Mouse (Mus musculus) frontal cortex, adult 2 months (tissue): ENCODE results near the gene Cx3cr1. TPM values are rescaled to one million over a fixed set of nuclear protein-coding genes. Genes with fewer than 3 reads are reported as not detected.
"Not testable (repeated sequence)": the region's sequence is repeated elsewhere in the genome, so short reads cannot be mapped to it uniquely, and the experiment has no call there.

ENCODE experiments used
- DNase-seq, 2 experiments: peaks; one replicate each; pipeline ENCODE4 v3.0.0; 2022; ENCODE audit warnings: low spot score in 1 of 2; ENCODE audit errors: extremely low spot score in 1 of 2
- polyA plus RNA-seq: library from polyadenylated mRNA; depleted of rRNA; stranded (reverse); fragments of >200 nt; gene quantifications from 2 replicates; pipeline ENCODE4 v1.2.3, GENCODE M21; 2012; rRNA removed

Cx3cr1 gene
- 25.2 and 37.6 TPM in 2 replicates for polyA plus RNA-seq

GRCm38 (mm10) chr9:120069779-120070178 is at the start of gene Cx3cr1:
TSS of gene Cx3cr1 (minus strand) at chr9:120069879.
- DNase-seq, result no peak

- no peak for DNase-seq
Observed at GRCm38 (mm10) chr9:120118212-120118611, 48.5 kb upstream of the Cx3cr1 start.

GRCm38 (mm10) chr9:120116184-120116624 is 46.5 kb upstream of the Cx3cr1 start:
- no peak for DNase-seq

- no peak for DNase-seq
Observed at GRCm38 (mm10) chr9:120115580-120115979, 45.9 kb upstream of the Cx3cr1 start.

GRCm38 (mm10) chr9:120114789-120115151 is 45.1 kb upstream of the Cx3cr1 start:
- DNase-seq, result no peak

GRCm38 (mm10) chr9:120114051-120114788 is 44.5 kb upstream of the Cx3cr1 start:
- DNase-seq, result no peak

- DNase-seq, result no peak
Observed at GRCm38 (mm10) chr9:120113456-120113855, 43.8 kb upstream of the Cx3cr1 start.

GRCm38 (mm10) chr9:120112472-120112871 is 42.8 kb upstream of the Cx3cr1 start:
- DNase-seq, result no peak

- DNase-seq, result no peak
Observed at GRCm38 (mm10) chr9:120111156-120111945, 41.7 kb upstream of the Cx3cr1 start.

GRCm38 (mm10) chr9:120110211-120111018 is 40.7 kb upstream of the Cx3cr1 start, which contains the start of gene Slc25a38:
TSS of gene Slc25a38 (plus strand) at chr9:120110374.
- peak; percentile 93 to 96 for DNase-seq

GRCm38 (mm10) chr9:120108953-120109352 is 39.3 kb upstream of the Cx3cr1 start:
- not testable (repeated sequence) for DNase-seq

- DNase-seq, result no peak
Observed at GRCm38 (mm10) chr9:120101165-120101564, 31.5 kb upstream of the Cx3cr1 start.

- DNase-seq, result no peak
Observed at GRCm38 (mm10) chr9:120099304-120099703, 29.6 kb upstream of the Cx3cr1 start.

- DNase-seq, result peak; percentile 21 to 89
Observed at GRCm38 (mm10) chr9:120098682-120099081, 29.0 kb upstream of the Cx3cr1 start.

GRCm38 (mm10) chr9:120095886-120096285 is 26.2 kb upstream of the Cx3cr1 start:
- no peak for DNase-seq

GRCm38 (mm10) chr9:120093701-120094100 is 24.0 kb upstream of the Cx3cr1 start:
- no peak for DNase-seq

- no peak for DNase-seq
Observed at GRCm38 (mm10) chr9:120091696-120092238, 22.1 kb upstream of the Cx3cr1 start, which contains the start of gene Ccr8. TSS of gene Ccr8 (plus strand) at chr9:120092114.

GRCm38 (mm10) chr9:120091086-120091485 is 21.4 kb upstream of the Cx3cr1 start:
- no peak for DNase-seq

- no peak for DNase-seq
Observed at GRCm38 (mm10) chr9:120089125-120089524, 19.4 kb upstream of the Cx3cr1 start.

GRCm38 (mm10) chr9:120084406-120084805 is 14.7 kb upstream of the Cx3cr1 start:
- no peak for DNase-seq
